Mouse (Mus musculus) liver, adult 2 months (tissue): ENCODE data around the gene Gpr156.

ENCODE experiments used
- CTCF ChIP-seq: fragments of 200-500 bp; IDR thresholded peaks from 2 replicates; pipeline ENCODE4 v1.5.1; 2011; ENCODE audit warnings: low read depth, low read length, control low read depth
- POLR2A ChIP-seq: fragments of 200-500 bp; IDR thresholded peaks from 2 replicates; pipeline ENCODE4 v1.6.1; 2011; ENCODE audit warnings: low read length, control low read depth; ENCODE audit not compliant: insufficient read depth; ENCODE audit errors: extremely low read depth

- TF ChIP-seq POLR2A (no peak), CTCF (no peak)
Measured at GRCm38 (mm10) chr16:37948365-37948764, 32.1 kb downstream of the Gpr156 start.
